Mouse (Mus musculus): Measurements from ENCODE around the gene Sap18b. TPM values are rescaled to one million over a fixed set of nuclear protein-coding genes. Genes with fewer than 3 reads are reported as not detected.

Gene Sap18b
- polyA plus RNA-seq, 1 experiment, result 77.9 TPM

- peak; percentile 55 for DNase-seq (ENCODE audit: low read depth)
- TF ChIP-seq CTCF (IDR thresholded peaks at IDR 0.05; ENCODE audit: borderline replicate concordance, extremely low read depth, insufficient read depth, insufficient read length) (no peak), POLR2A (IDR thresholded peaks at IDR 0.05; ENCODE audit: borderline replicate concordance, extremely low read depth, insufficient read depth, insufficient read length, poor library complexity, severe bottlenecking) (no peak)
These were observed 18.5 kb upstream of the Sap18b start for GRCm38 (mm10) chr8:95806461-95807191.

GRCm38 (mm10) chr8:95807331-95807843 lies 17.8 kb upstream of the Sap18b start, which contains the start of gene Cnot1:
Gene Cnot1 (minus strand): TSS chr8:95807464.
- TF ChIP-seq CTCF (IDR thresholded peaks at IDR 0.05; ENCODE audit: borderline replicate concordance, extremely low read depth, insufficient read depth, insufficient read length), result no peak
- peak; percentile 20; the same call in 1 of the 2 replicates for TF ChIP-seq POLR2A (IDR thresholded peaks at IDR 0.05; ENCODE audit: borderline replicate concordance, extremely low read depth, insufficient read depth, insufficient read length, poor library complexity, severe bottlenecking)
- DNase-seq (ENCODE audit: low read depth), result peak; percentile 99

- TF ChIP-seq POLR2A (IDR thresholded peaks at IDR 0.05; ENCODE audit: borderline replicate concordance, extremely low read depth, insufficient read depth, insufficient read length, poor library complexity, severe bottlenecking) (peak; percentile 14; the same call in 1 of the 2 replicates), CTCF (IDR thresholded peaks at IDR 0.05; ENCODE audit: borderline replicate concordance, extremely low read depth, insufficient read depth, insufficient read length) (no peak)
- DNase-seq (ENCODE audit: low read depth), result peak; percentile 99
These were observed 17.3 kb upstream of the Sap18b start for GRCm38 (mm10) chr8:95807861-95808260.

- TF ChIP-seq CTCF (IDR thresholded peaks at IDR 0.05; ENCODE audit: borderline replicate concordance, extremely low read depth, insufficient read depth, insufficient read length), result no peak
- TF ChIP-seq POLR2A (IDR thresholded peaks at IDR 0.05; ENCODE audit: borderline replicate concordance, extremely low read depth, insufficient read depth, insufficient read length, poor library complexity, severe bottlenecking), result no peak
These were observed 16.5 kb upstream of the Sap18b start for GRCm38 (mm10) chr8:95808631-95809030.

GRCm38 (mm10) chr8:95809116-95809515 lies 16.0 kb upstream of the Sap18b start:
- no peak for DNase-seq (ENCODE audit: low read depth)
- TF ChIP-seq CTCF (IDR thresholded peaks at IDR 0.05; ENCODE audit: borderline replicate concordance, extremely low read depth, insufficient read depth, insufficient read length) (no peak), POLR2A (IDR thresholded peaks at IDR 0.05; ENCODE audit: borderline replicate concordance, extremely low read depth, insufficient read depth, insufficient read length, poor library complexity, severe bottlenecking) (no peak)

More at GRCm38 (mm10) chr8:95808631-95809030, 16.5 kb upstream of the Sap18b start:
- no peak for DNase-seq (ENCODE audit: low read depth)

GRCm38 (mm10) chr8:95810184-95810591 lies 15.0 kb upstream of the Sap18b start:
- TF ChIP-seq POLR2A (IDR thresholded peaks at IDR 0.05; ENCODE audit: borderline replicate concordance, extremely low read depth, insufficient read depth, insufficient read length, poor library complexity, severe bottlenecking) (no peak), CTCF (IDR thresholded peaks at IDR 0.05; ENCODE audit: borderline replicate concordance, extremely low read depth, insufficient read depth, insufficient read length) (no peak)
- no peak for DNase-seq (ENCODE audit: low read depth)

- peak; percentile 21 for DNase-seq (ENCODE audit: low read depth)
- TF ChIP-seq POLR2A (IDR thresholded peaks at IDR 0.05; ENCODE audit: borderline replicate concordance, extremely low read depth, insufficient read depth, insufficient read length, poor library complexity, severe bottlenecking), result no peak
These were observed 9.0 kb upstream of the Sap18b start for GRCm38 (mm10) chr8:95816044-95816708.

- TF ChIP-seq POLR2A (IDR thresholded peaks at IDR 0.05; ENCODE audit: borderline replicate concordance, extremely low read depth, insufficient read depth, insufficient read length, poor library complexity, severe bottlenecking) (no peak), CTCF (IDR thresholded peaks at IDR 0.05; ENCODE audit: borderline replicate concordance, extremely low read depth, insufficient read depth, insufficient read length) (no peak)
- no peak for DNase-seq (ENCODE audit: low read depth)
These were observed 7.5 kb upstream of the Sap18b start for GRCm38 (mm10) chr8:95817597-95817996.

- DNase-seq (ENCODE audit: low read depth), result no peak
These were observed 6.9 kb upstream of the Sap18b start for GRCm38 (mm10) chr8:95818211-95818610.

GRCm38 (mm10) chr8:95821266-95821665 lies 3.9 kb upstream of the Sap18b start:
- TF ChIP-seq CTCF (IDR thresholded peaks at IDR 0.05; ENCODE audit: borderline replicate concordance, extremely low read depth, insufficient read depth, insufficient read length) (no peak), POLR2A (IDR thresholded peaks at IDR 0.05; ENCODE audit: borderline replicate concordance, extremely low read depth, insufficient read depth, insufficient read length, poor library complexity, severe bottlenecking) (no peak)
- no peak for DNase-seq (ENCODE audit: low read depth)

More at GRCm38 (mm10) chr8:95818211-95818610, 6.9 kb upstream of the Sap18b start:
- TF ChIP-seq POLR2A (IDR thresholded peaks at IDR 0.05; ENCODE audit: borderline replicate concordance, extremely low read depth, insufficient read depth, insufficient read length, poor library complexity, severe bottlenecking), result no peak
- TF ChIP-seq CTCF (IDR thresholded peaks at IDR 0.05; ENCODE audit: borderline replicate concordance, extremely low read depth, insufficient read depth, insufficient read length), result no peak

GRCm38 (mm10) chr8:95822096-95822495 lies 3.0 kb upstream of the Sap18b start:
- no peak for TF ChIP-seq CTCF (IDR thresholded peaks at IDR 0.05; ENCODE audit: borderline replicate concordance, extremely low read depth, insufficient read depth, insufficient read length)
- no peak for TF ChIP-seq POLR2A (IDR thresholded peaks at IDR 0.05; ENCODE audit: borderline replicate concordance, extremely low read depth, insufficient read depth, insufficient read length, poor library complexity, severe bottlenecking)
- no peak for DNase-seq (ENCODE audit: low read depth)
